Mouse (Mus musculus) heart, postnatal 4 days (tissue): ENCODE measurements around the gene Xpnpep3. TPM values are rescaled to one million over a fixed set of nuclear protein-coding genes. Genes with fewer than 3 reads are reported as not detected.

Experiments
- DNase-seq: peaks from one replicate; pipeline ENCODE4 v3.0.0; 2021
- total RNA-seq, 2 experiments: library from RNA; stranded (reverse); gene quantifications; 2 replicates each; pipeline ENCODE4 v1.2.3; 2021

Xpnpep3 gene
- total RNA-seq, 2 experiments from 2014 or later = 12.3 to 14.9 TPM

GRCm38 (mm10) chr15:81482966-81483365, 83.0 kb downstream of the Xpnpep3 start:
- DNase-seq = no peak

DNA sequence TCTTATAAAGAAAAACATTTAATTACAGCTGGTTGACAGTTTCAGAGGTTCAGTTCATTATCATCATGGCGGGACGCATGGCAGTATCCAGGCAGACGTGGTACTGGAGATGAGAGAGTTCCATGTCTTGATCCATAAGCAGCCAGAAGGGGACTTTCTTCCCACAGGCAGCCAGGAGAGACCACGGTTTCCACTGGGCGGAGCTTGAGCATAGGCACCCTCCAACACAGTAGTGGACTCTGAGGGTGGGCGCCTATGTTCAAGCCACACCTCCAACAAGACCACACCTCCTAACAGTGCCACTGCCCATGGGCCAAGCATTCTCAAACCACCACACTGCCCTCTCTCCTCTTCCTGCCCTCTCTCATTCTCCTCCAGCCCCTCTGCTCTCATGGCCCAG, 83.8 kb downstream of the Xpnpep3 start:
- DNase-seq = no peak

DNA sequence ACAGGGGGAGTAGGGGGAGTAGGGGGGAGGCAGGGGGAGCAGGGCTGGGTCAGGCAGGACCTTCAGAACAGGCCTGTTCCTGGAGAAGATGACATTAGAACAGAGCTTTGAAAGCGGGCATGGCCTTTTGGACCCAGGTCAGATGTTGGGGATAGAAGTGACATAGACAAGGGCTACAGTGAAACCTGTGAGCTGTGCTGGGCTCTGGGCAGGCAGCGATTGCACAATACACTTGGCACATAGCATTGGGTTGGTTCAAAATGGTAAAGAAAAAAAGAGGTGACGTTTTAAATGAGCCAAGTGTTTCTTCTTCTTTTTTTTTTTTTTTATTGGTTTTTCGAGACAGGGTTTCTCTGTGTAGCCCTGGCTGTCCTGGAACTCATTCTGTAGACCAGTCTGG, 85.5 kb downstream of the Xpnpep3 start:
- DNase-seq = no peak

- DNase-seq = no peak
Observed at GRCm38 (mm10) chr15:81503466-81503865, 103.5 kb downstream of the Xpnpep3 start.

DNA sequence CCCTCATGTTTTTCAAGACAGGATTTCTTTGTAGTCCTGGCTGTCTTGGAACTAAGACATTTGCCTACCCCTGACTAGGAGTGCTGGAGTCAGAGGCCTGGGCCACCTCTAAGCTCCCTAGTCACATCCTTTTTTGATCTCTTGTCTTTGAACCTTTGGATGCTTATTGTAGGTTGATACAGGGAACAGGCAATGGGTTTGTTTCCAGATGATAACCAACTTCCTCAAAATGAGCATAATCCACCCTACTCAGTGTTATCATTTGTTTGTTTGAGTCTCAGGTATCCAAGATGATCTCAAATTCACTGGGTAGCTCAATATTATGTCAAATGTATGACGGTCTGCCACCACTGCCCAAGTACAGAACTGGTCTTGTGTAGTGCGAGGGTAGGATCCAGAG, 104.1 kb downstream of the Xpnpep3 start:
- no peak for DNase-seq

Other genes with a start within 250 kb of the Xpnpep3 start
- 10 to 100 TPM; 17.5 to 17.7 TPM for gene Mrtfa, start 209.4 kb upstream of the Xpnpep3 start, total RNA-seq
- gene Mchr1, start 164.6 kb upstream of the Xpnpep3 start, total RNA-seq = not detected
- 10 to 100 TPM; 31.9 to 32.8 TPM for gene Slc25a17, start 39.3 kb upstream of the Xpnpep3 start, total RNA-seq
- gene St13, start 61 bp upstream of the Xpnpep3 start, total RNA-seq = 100 to 1,000 TPM; 101 to 109 TPM
- not detected for gene Dnajb7, start 8.2 kb downstream of the Xpnpep3 start, total RNA-seq
- gene Rbx1, start 66.2 kb downstream of the Xpnpep3 start, total RNA-seq = 100 to 1,000 TPM; 166 to 176 TPM
- gene Ep300, start 185.2 kb downstream of the Xpnpep3 start, total RNA-seq = 10 to 100 TPM; 41.8 to 47.7 TPM